Mouse (Mus musculus): ENCODE measurements around the gene Cysrt1. TPM values are rescaled to one million over a fixed set of nuclear protein-coding genes. Genes with fewer than 3 reads are reported as not detected.
A peak's percentile ranks its signal among the peaks of the same experiment; 100 is the strongest.

Gene Cysrt1
- polyA plus RNA-seq, 1 experiment: 0.80 TPM

- Histone ChIP-seq H3K27me3 (ENCODE audit: control insufficient read depth, insufficient read depth, low read length) (no peaks in the 10 kb centered on the region), H3K27ac (ENCODE audit: insufficient read depth, low read length) (no peak overlapping the region), H3K4me1 (ENCODE audit: control insufficient read depth, insufficient read depth, low read length) (peaks cover 4% of the 10 kb centered on the region; the same call in 1 of the 2 replicates), H3K4me3 (replicated peaks; ENCODE audit: insufficient read depth, low read depth, low read length) (no peak overlapping the region)
- 40% methylated on average over 12 of the region's 12 CpGs for WGBS
- DNase-seq: no peak
- TF ChIP-seq POLR2A (IDR thresholded peaks at IDR 0.05; ENCODE audit: borderline replicate concordance, insufficient read depth, low read length) (no peak), CTCF (IDR thresholded peaks at IDR 0.05; ENCODE audit: borderline replicate concordance, insufficient read depth, low read depth, low read length) (no peak)
Observed at GRCm38 (mm10) chr2:25231038-25231437, 11.2 kb downstream of the Cysrt1 start.

GRCm38 (mm10) chr2:25230581-25230980 lies 11.7 kb downstream of the Cysrt1 start:
- no peak for DNase-seq
- Histone ChIP-seq H3K4me1 (ENCODE audit: control insufficient read depth, insufficient read depth, low read length) (peaks cover 4% of the 10 kb centered on the region; the same call in 1 of the 2 replicates), H3K27me3 (ENCODE audit: control insufficient read depth, insufficient read depth, low read length) (no peaks in the 10 kb centered on the region), H3K4me3 (replicated peaks; ENCODE audit: insufficient read depth, low read depth, low read length) (no peak overlapping the region), H3K27ac (ENCODE audit: insufficient read depth, low read length) (no peak overlapping the region)
- WGBS: 74% methylated on average over 7 of the region's 7 CpGs
- TF ChIP-seq POLR2A (IDR thresholded peaks at IDR 0.05; ENCODE audit: borderline replicate concordance, insufficient read depth, low read length) (no peak), CTCF (IDR thresholded peaks at IDR 0.05; ENCODE audit: borderline replicate concordance, insufficient read depth, low read depth, low read length) (no peak)

GRCm38 (mm10) chr2:25229582-25229981 lies 12.7 kb downstream of the Cysrt1 start:
- Histone ChIP-seq H3K4me3 (replicated peaks; ENCODE audit: insufficient read depth, low read depth, low read length) (no peak overlapping the region), H3K4me1 (ENCODE audit: control insufficient read depth, insufficient read depth, low read length) (peaks cover 4% of the 10 kb centered on the region; the same call in 1 of the 2 replicates), H3K27me3 (ENCODE audit: control insufficient read depth, insufficient read depth, low read length) (no peaks in the 10 kb centered on the region), H3K27ac (ENCODE audit: insufficient read depth, low read length) (no peak overlapping the region)
- WGBS: 87% methylated on average over 5 of the region's 5 CpGs
- no peak for DNase-seq
- no peak for TF ChIP-seq POLR2A (IDR thresholded peaks at IDR 0.05; ENCODE audit: borderline replicate concordance, insufficient read depth, low read length)
- no peak for TF ChIP-seq CTCF (IDR thresholded peaks at IDR 0.05; ENCODE audit: borderline replicate concordance, insufficient read depth, low read depth, low read length)

- Histone ChIP-seq H3K4me3 (replicated peaks; ENCODE audit: insufficient read depth, low read depth, low read length) (no peak overlapping the region), H3K27ac (ENCODE audit: insufficient read depth, low read length) (peak overlapping the region; percentile 38), H3K27me3 (ENCODE audit: control insufficient read depth, insufficient read depth, low read length) (no peaks in the 10 kb centered on the region), H3K4me1 (ENCODE audit: control insufficient read depth, insufficient read depth, low read length) (peaks cover 4% of the 10 kb centered on the region; the same call in 1 of the 2 replicates)
- WGBS: 67% methylated on average over 6 of the region's 6 CpGs
- DNase-seq: no peak
- TF ChIP-seq CTCF (IDR thresholded peaks at IDR 0.05; ENCODE audit: borderline replicate concordance, insufficient read depth, low read depth, low read length): no peak
- TF ChIP-seq POLR2A (IDR thresholded peaks at IDR 0.05; ENCODE audit: borderline replicate concordance, insufficient read depth, low read length): no peak
Observed at GRCm38 (mm10) chr2:25228995-25229530, 13.2 kb downstream of the Cysrt1 start.

GRCm38 (mm10) chr2:25228431-25228889 lies 13.8 kb downstream of the Cysrt1 start:
- DNase-seq: peak; percentile 85 to 90
- Histone ChIP-seq H3K4me1 (ENCODE audit: control insufficient read depth, insufficient read depth, low read length) (peaks cover 4% of the 10 kb centered on the region; the same call in 1 of the 2 replicates), H3K27me3 (ENCODE audit: control insufficient read depth, insufficient read depth, low read length) (no peaks in the 10 kb centered on the region), H3K27ac (ENCODE audit: insufficient read depth, low read length) (peak overlapping the region; percentile 69), H3K4me3 (replicated peaks; ENCODE audit: insufficient read depth, low read depth, low read length) (peak overlapping the region; percentile 37)
- WGBS: under 1% methylated on average over 7 of the region's 7 CpGs
- TF ChIP-seq CTCF (IDR thresholded peaks at IDR 0.05; ENCODE audit: borderline replicate concordance, insufficient read depth, low read depth, low read length) (peak; percentile 85), POLR2A (IDR thresholded peaks at IDR 0.05; ENCODE audit: borderline replicate concordance, insufficient read depth, low read length) (no peak)

- TF ChIP-seq CTCF (IDR thresholded peaks at IDR 0.05; ENCODE audit: borderline replicate concordance, insufficient read depth, low read depth, low read length) (no peak), POLR2A (IDR thresholded peaks at IDR 0.05; ENCODE audit: borderline replicate concordance, insufficient read depth, low read length) (no peak)
- no peak for DNase-seq
- peak overlapping the region; percentile 43; the same call in 1 of the 2 replicates for H3K27ac ChIP-seq (ENCODE audit: insufficient read depth, low read length)
- peaks cover 4% of the 10 kb centered on the region; the same call in 1 of the 2 replicates for H3K4me1 ChIP-seq (ENCODE audit: control insufficient read depth, insufficient read depth, low read length)
- WGBS: 87% methylated on average over 4 of the region's 4 CpGs
- H3K4me3 ChIP-seq (replicated peaks; ENCODE audit: insufficient read depth, low read depth, low read length): no peak overlapping the region
- no peaks in the 10 kb centered on the region for H3K27me3 ChIP-seq (ENCODE audit: control insufficient read depth, insufficient read depth, low read length)
Observed at GRCm38 (mm10) chr2:25227406-25227805, 14.8 kb downstream of the Cysrt1 start.

GRCm38 (mm10) chr2:25226864-25227263 lies 15.4 kb downstream of the Cysrt1 start:
- TF ChIP-seq CTCF (IDR thresholded peaks at IDR 0.05; ENCODE audit: borderline replicate concordance, insufficient read depth, low read depth, low read length) (no peak), POLR2A (IDR thresholded peaks at IDR 0.05; ENCODE audit: borderline replicate concordance, insufficient read depth, low read length) (no peak)
- H3K4me3 ChIP-seq (replicated peaks; ENCODE audit: insufficient read depth, low read depth, low read length): no peak overlapping the region
- H3K4me1 ChIP-seq (ENCODE audit: control insufficient read depth, insufficient read depth, low read length): peaks cover 4% of the 10 kb centered on the region; the same call in 1 of the 2 replicates
- H3K27me3 ChIP-seq (ENCODE audit: control insufficient read depth, insufficient read depth, low read length): no peaks in the 10 kb centered on the region
- DNase-seq: peak; percentile 42 to 58
- 31% methylated on average over 5 of the region's 5 CpGs for WGBS
- H3K27ac ChIP-seq (ENCODE audit: insufficient read depth, low read length): 0 out of 2 replicates have a peak overlapping the region, but pooled peaks have one; percentile 43

GRCm38 (mm10) chr2:25225811-25226379 lies 16.4 kb downstream of the Cysrt1 start:
- no peak for TF ChIP-seq CTCF (IDR thresholded peaks at IDR 0.05; ENCODE audit: borderline replicate concordance, insufficient read depth, low read depth, low read length)
- no peak for TF ChIP-seq POLR2A (IDR thresholded peaks at IDR 0.05; ENCODE audit: borderline replicate concordance, insufficient read depth, low read length)
- H3K4me3 ChIP-seq (replicated peaks; ENCODE audit: insufficient read depth, low read depth, low read length): no peak overlapping the region
- WGBS: 54% methylated on average over 8 of the region's 8 CpGs

More at GRCm38 (mm10) chr2:25225811-25226379, 16.4 kb downstream of the Cysrt1 start:
- peak overlapping the region; percentile 78; the same call in 1 of the 2 replicates for H3K27ac ChIP-seq (ENCODE audit: insufficient read depth, low read length)
- peaks cover 4% of the 10 kb centered on the region; the same call in 1 of the 2 replicates for H3K4me1 ChIP-seq (ENCODE audit: control insufficient read depth, insufficient read depth, low read length)
- no peaks in the 10 kb centered on the region for H3K27me3 ChIP-seq (ENCODE audit: control insufficient read depth, insufficient read depth, low read length)
- no peak for DNase-seq

Data from cerebellum, adult 2 months (tissue).